Mouse (Mus musculus): ENCODE data around the gene Ddx17. TPM values are rescaled to one million over a fixed set of nuclear protein-coding genes. Genes with fewer than 3 reads are reported as not detected.

Gene Ddx17
- polyA plus RNA-seq, 1 experiment from 2014 or later = 63.3 TPM

GRCm38 (mm10) chr15:79513940-79514339, 32.6 kb downstream of the Ddx17 start:
- H3K4me1 ChIP-seq = peaks cover 26% of the 10 kb centered on the region
- ATAC-seq (replicated peaks) = no peak
- no peaks in the 10 kb centered on the region for H3K36me3 ChIP-seq (replicated peaks)
- no peak overlapping the region for H3K27ac ChIP-seq
- H3K4me3 ChIP-seq = no peak overlapping the region
- 9% methylated on average over 9 of the region's 9 CpGs for WGBS
- no peak overlapping the region for H3K4me2 ChIP-seq
- H3K27me3 ChIP-seq (replicated peaks) = peaks cover 74% of the 10 kb centered on the region
- H3K9ac ChIP-seq = no peak overlapping the region
- no peaks in the 10 kb centered on the region for H3K9me3 ChIP-seq

- peak overlapping the region; percentile 72 for H3K4me2 ChIP-seq
- H3K27me3 ChIP-seq (replicated peaks) = peaks cover 78% of the 10 kb centered on the region
- H3K9ac ChIP-seq = peak overlapping the region; percentile 18; the same call in 1 of the 2 replicates
- peak overlapping the region; percentile 44 for H3K4me3 ChIP-seq
- under 1% methylated on average over 61 of the region's 61 CpGs for WGBS
- no peaks in the 10 kb centered on the region for H3K36me3 ChIP-seq (replicated peaks)
- H3K4me1 ChIP-seq = peaks cover 21% of the 10 kb centered on the region
- no peaks in the 10 kb centered on the region for H3K9me3 ChIP-seq
- no peak overlapping the region for H3K27ac ChIP-seq
- ATAC-seq (replicated peaks) = peak; percentile 90
Observed at GRCm38 (mm10) chr15:79511553-79512320, 34.8 kb downstream of the Ddx17 start.

GRCm38 (mm10) chr15:79510425-79510824, 36.1 kb downstream of the Ddx17 start:
- WGBS = 83% methylated on average over 7 of the region's 7 CpGs

GRCm38 (mm10) chr15:79509998-79510397, 36.5 kb downstream of the Ddx17 start:
- H3K4me1 ChIP-seq = peaks cover 26% of the 10 kb centered on the region
- no peak overlapping the region for H3K27ac ChIP-seq
- H3K27me3 ChIP-seq (replicated peaks) = peaks cover 73% of the 10 kb centered on the region
- no peaks in the 10 kb centered on the region for H3K36me3 ChIP-seq (replicated peaks)
- H3K4me3 ChIP-seq = no peak overlapping the region
- no peak overlapping the region for H3K4me2 ChIP-seq
- ATAC-seq (replicated peaks) = no peak
- H3K9me3 ChIP-seq = no peaks in the 10 kb centered on the region
- 36% methylated on average over 6 of the region's 6 CpGs for WGBS
- no peak overlapping the region for H3K9ac ChIP-seq

More at GRCm38 (mm10) chr15:79510425-79510824, 36.1 kb downstream of the Ddx17 start:
- no peak for ATAC-seq (replicated peaks)
- Histone ChIP-seq H3K27ac (no peak overlapping the region), H3K9me3 (no peaks in the 10 kb centered on the region), H3K4me1 (peaks cover 21% of the 10 kb centered on the region), H3K9ac (no peak overlapping the region), H3K4me3 (no peak overlapping the region), H3K27me3 (replicated peaks) (peaks cover 73% of the 10 kb centered on the region), H3K36me3 (replicated peaks) (no peaks in the 10 kb centered on the region), H3K4me2 (no peak overlapping the region)

- no peak for ATAC-seq (replicated peaks)
- Histone ChIP-seq H3K27me3 (replicated peaks) (peaks cover 74% of the 10 kb centered on the region), H3K9me3 (no peaks in the 10 kb centered on the region), H3K27ac (no peak overlapping the region), H3K4me3 (no peak overlapping the region), H3K9ac (no peak overlapping the region), H3K4me1 (peaks cover 28% of the 10 kb centered on the region), H3K36me3 (replicated peaks) (no peaks in the 10 kb centered on the region), H3K4me2 (no peak overlapping the region)
- WGBS = 53% methylated on average over 30 of the region's 31 CpGs
Observed at GRCm38 (mm10) chr15:79507055-79507828, 39.3 kb downstream of the Ddx17 start.

GRCm38 (mm10) chr15:79506460-79506859, 40.1 kb downstream of the Ddx17 start:
- Histone ChIP-seq H3K9ac (no peak overlapping the region), H3K4me2 (peak overlapping the region; percentile 92; the same call in 1 of the 2 replicates), H3K36me3 (replicated peaks) (no peaks in the 10 kb centered on the region), H3K4me1 (peaks cover 22% of the 10 kb centered on the region), H3K27me3 (replicated peaks) (peaks cover 82% of the 10 kb centered on the region), H3K27ac (no peak overlapping the region), H3K9me3 (no peaks in the 10 kb centered on the region), H3K4me3 (no peak overlapping the region)
- ATAC-seq (replicated peaks) = no peak
- WGBS = 39% methylated on average over 7 of the region's 7 CpGs

- no peak overlapping the region for H3K27ac ChIP-seq
- H3K4me1 ChIP-seq = peaks cover 18% of the 10 kb centered on the region
- peak; percentile 64 for ATAC-seq (replicated peaks)
- peak overlapping the region; percentile 92 for H3K4me2 ChIP-seq
- peaks cover 82% of the 10 kb centered on the region for H3K27me3 ChIP-seq (replicated peaks)
- peak overlapping the region; percentile 19 for H3K9ac ChIP-seq
- H3K36me3 ChIP-seq (replicated peaks) = no peaks in the 10 kb centered on the region
- no peaks in the 10 kb centered on the region for H3K9me3 ChIP-seq
- H3K4me3 ChIP-seq = peak overlapping the region; percentile 57
- under 1% methylated on average over 55 of the region's 71 CpGs for WGBS
Observed at GRCm38 (mm10) chr15:79505616-79506283, 40.8 kb downstream of the Ddx17 start.

GRCm38 (mm10) chr15:79504707-79505452, 41.7 kb downstream of the Ddx17 start, which contains the start of gene Kcnj4:
Gene Kcnj4, minus strand, starts transcription at chr15:79505241.
- no peaks in the 10 kb centered on the region for H3K9me3 ChIP-seq
- H3K4me1 ChIP-seq = peaks cover 18% of the 10 kb centered on the region
- under 1% methylated on average over 60 of the region's 60 CpGs for WGBS
- H3K27me3 ChIP-seq (replicated peaks) = peaks cover 74% of the 10 kb centered on the region
- peak within 1 kb of the TSS; percentile 92 for H3K4me2 ChIP-seq
- no peak within 1 kb of the TSS for H3K27ac ChIP-seq
- H3K4me3 ChIP-seq = peak within 1 kb of the TSS; percentile 57
- ATAC-seq (replicated peaks) = peak; percentile 25; the same call in 1 of the 2 replicates
- H3K9ac ChIP-seq = peak within 1 kb of the TSS; percentile 19
- H3K36me3 ChIP-seq (replicated peaks) = no peaks in the 10 kb centered on the region

GRCm38 (mm10) chr15:79503438-79503837, 43.1 kb downstream of the Ddx17 start:
- Histone ChIP-seq H3K4me2 (no peak overlapping the region), H3K4me3 (no peak overlapping the region), H3K4me1 (peaks cover 18% of the 10 kb centered on the region), H3K27me3 (replicated peaks) (peaks cover 70% of the 10 kb centered on the region), H3K27ac (no peak overlapping the region), H3K9ac (no peak overlapping the region), H3K36me3 (replicated peaks) (no peaks in the 10 kb centered on the region), H3K9me3 (no peaks in the 10 kb centered on the region)
- ATAC-seq (replicated peaks) = no peak
- WGBS = 65% methylated on average over 5 of the region's 5 CpGs

- Histone ChIP-seq H3K36me3 (replicated peaks) (no peaks in the 10 kb centered on the region), H3K9me3 (no peaks in the 10 kb centered on the region), H3K27ac (no peak overlapping the region), H3K9ac (no peak overlapping the region), H3K4me3 (no peak overlapping the region), H3K4me2 (no peak overlapping the region), H3K4me1 (peaks cover 18% of the 10 kb centered on the region), H3K27me3 (replicated peaks) (peaks cover 65% of the 10 kb centered on the region)
- ATAC-seq (replicated peaks) = no peak
- WGBS = 15% methylated on average over 18 of the region's 18 CpGs
Observed at GRCm38 (mm10) chr15:79502891-79503341, 43.6 kb downstream of the Ddx17 start.

- Histone ChIP-seq H3K9me3 (no peaks in the 10 kb centered on the region), H3K27me3 (replicated peaks) (peaks cover 43% of the 10 kb centered on the region), H3K4me2 (no peak overlapping the region), H3K27ac (no peak overlapping the region), H3K9ac (no peak overlapping the region), H3K4me3 (no peak overlapping the region), H3K36me3 (replicated peaks) (no peaks in the 10 kb centered on the region), H3K4me1 (peaks cover 6% of the 10 kb centered on the region)
- no peak for ATAC-seq (replicated peaks)
- 70% methylated on average over 17 of the region's 17 CpGs for WGBS
Observed at GRCm38 (mm10) chr15:79500110-79500509, 46.4 kb downstream of the Ddx17 start.
